ENCODE assay signal across 7 mouse cellular contexts in the genomic region with DNA sequence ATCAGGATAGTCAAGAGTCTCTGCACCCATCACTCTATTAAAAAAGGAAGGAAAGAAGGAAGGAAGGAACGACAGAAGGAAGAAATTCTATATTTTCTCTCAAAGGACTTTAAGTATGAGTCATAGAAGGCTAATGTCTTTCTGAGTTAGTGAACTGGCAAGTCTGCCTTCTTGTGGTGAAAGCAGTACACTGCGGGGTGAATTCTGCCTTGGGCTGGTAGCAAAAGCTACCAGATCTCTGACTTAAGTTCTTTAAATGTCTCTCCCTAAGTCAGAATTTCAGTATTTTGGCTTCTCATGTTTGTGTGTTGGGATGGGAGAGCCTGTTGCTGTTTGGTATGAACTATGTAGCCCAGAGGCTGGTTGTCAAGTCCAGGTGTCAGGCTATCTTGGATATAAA. TPM values are rescaled to one million over a fixed set of nuclear protein-coding genes. Genes with fewer than 3 reads are reported as not detected.
A peak's percentile ranks its signal among the peaks of the same experiment; 100 is the strongest.
DNase-seq lines count a peak whose midpoint lies in the region; ATAC-seq and TF ChIP-seq lines count a peak whose summit lies in the region.

No protein-coding gene starts in this region.

- no peaks in the 10 kb centered on the region for H3K9me3 ChIP-seq in forebrain, embryonic 16.5 days (ENCODE audit: control insufficient read depth, low read length)
- no peaks in the 10 kb centered on the region for H3K9me3 ChIP-seq in stomach, embryonic 14.5 days (ENCODE audit: control insufficient read depth, low read depth, low read length)

- peak overlapping the region; percentile 55 for H3K9ac ChIP-seq in forebrain, embryonic 16.5 days (replicated peaks; ENCODE audit: low read depth, low read length)
- no peak overlapping the region for H3K9ac ChIP-seq in stomach, embryonic 14.5 days (replicated peaks; ENCODE audit: low read depth, low read length)

- no peaks in the 10 kb centered on the region for H3K27me3 ChIP-seq in spleen, adult 2 months (ENCODE audit: control insufficient read depth, insufficient read depth, low read length)
- H3K27me3 ChIP-seq in forebrain, embryonic 16.5 days (replicated peaks; ENCODE audit: control insufficient read depth, insufficient read depth, low read length), result no peaks in the 10 kb centered on the region
- no peaks in the 10 kb centered on the region for H3K27me3 ChIP-seq in stomach, embryonic 14.5 days (ENCODE audit: control insufficient read depth, insufficient read depth, low read length)

- peak; percentile 26 to 47 for DNase-seq in spleen, adult 2 months (ENCODE audit: low read depth in 1 of 2, low spot score in 2 of 2)
- no peak for DNase-seq in spleen, adult 12 weeks (ENCODE audit: low spot score)
- peak; percentile 66 for DNase-seq in brain, embryonic 14.5 days (ENCODE audit: low read depth)
- DNase-seq in kidney, postnatal 14 days, result peak; percentile 8
- DNase-seq in lung, postnatal 25 days (ENCODE audit: low spot score), result peak; percentile 17

- TF ChIP-seq CTCF in spleen, adult 2 months (IDR thresholded peaks at IDR 0.05; ENCODE audit: extremely low read depth, insufficient read depth, insufficient read length, insufficient replicate concordance), result peak; percentile 10; the same call in 1 of the 2 replicates
- peak; percentile 53; the same call in 1 of the 2 replicates for TF ChIP-seq CTCF in brain, embryonic 14.5 days (IDR thresholded peaks at IDR 0.05; ENCODE audit: borderline replicate concordance, extremely low read depth, insufficient read depth, insufficient read length)

- peak overlapping the region; percentile 75; the same call in 1 of the 2 replicates for H3K4me3 ChIP-seq in spleen, adult 2 months (ENCODE audit: extremely low read depth, insufficient read depth, insufficient read length)
- peak overlapping the region; percentile 50 for H3K4me3 ChIP-seq in forebrain, embryonic 16.5 days (replicated peaks; ENCODE audit: low read length)
- peak overlapping the region; percentile 37 for H3K4me3 ChIP-seq in stomach, embryonic 14.5 days (ENCODE audit: low read depth, low read length)

- peak; percentile 43 for ATAC-seq in forebrain, embryonic 16.5 days
- 0 out of 2 replicates have a peak, but pooled peaks have one; percentile 16 for ATAC-seq in stomach, embryonic 14.5 days (ENCODE audit: insufficient number of reproducible peaks, insufficient read depth, low FRiP score, low read depth)

- H3K27ac ChIP-seq in spleen, adult 2 months (ENCODE audit: insufficient read depth, low read length), result peak overlapping the region; percentile 93
- peak overlapping the region; percentile 62 for H3K27ac ChIP-seq in forebrain, embryonic 16.5 days (ENCODE audit: low read length)
- H3K27ac ChIP-seq in stomach, embryonic 14.5 days (ENCODE audit: low read length), result peak overlapping the region; percentile 71

- peaks cover 2% of the 10 kb centered on the region; the same call in 1 of the 2 replicates for H3K36me3 ChIP-seq in spleen, adult 2 months (ENCODE audit: control insufficient read depth, insufficient read depth, low read length)
- H3K36me3 ChIP-seq in forebrain, embryonic 16.5 days (ENCODE audit: control insufficient read depth, insufficient read depth), result no peaks in the 10 kb centered on the region
- H3K36me3 ChIP-seq in stomach, embryonic 14.5 days (ENCODE audit: control insufficient read depth, insufficient read depth, low read length), result no peaks in the 10 kb centered on the region

- 16% methylated on average over 2 of the region's 2 CpGs for WGBS in spleen, adult 2 months
- 33% methylated on average over 2 of the region's 2 CpGs for WGBS in forebrain, embryonic 16.5 days
- 20% methylated on average over 2 of the region's 2 CpGs for WGBS in stomach, embryonic 14.5 days

- H3K4me1 ChIP-seq in spleen, adult 2 months (ENCODE audit: control insufficient read depth, insufficient read depth, insufficient read length), result no peaks in the 10 kb centered on the region; the same call in 1 of the 2 replicates
- H3K4me1 ChIP-seq in forebrain, embryonic 16.5 days (replicated peaks; ENCODE audit: control insufficient read depth, insufficient read depth, low read length), result 0 out of 2 replicates have a peak, but pooled peaks cover 2% of the 10 kb centered on the region
- no peaks in the 10 kb centered on the region for H3K4me1 ChIP-seq in stomach, embryonic 14.5 days (ENCODE audit: control insufficient read depth, insufficient read depth, low read length)

- TF ChIP-seq POLR2A in spleen, adult 2 months (IDR thresholded peaks at IDR 0.05; ENCODE audit: low read depth, low read length), result no peak
- TF ChIP-seq POLR2A in brain, embryonic 14.5 days (IDR thresholded peaks at IDR 0.05; ENCODE audit: borderline replicate concordance, extremely low read depth, insufficient read depth, insufficient read length, poor library complexity, severe bottlenecking), result no peak

- H3K4me2 ChIP-seq in forebrain, embryonic 16.5 days (ENCODE audit: low read length), result peak overlapping the region; percentile 55
- peak overlapping the region; percentile 37 for H3K4me2 ChIP-seq in stomach, embryonic 14.5 days (replicated peaks; ENCODE audit: low read depth, low read length)

RNA-seq across cellular contexts. Expression of a gene that starts 0.5 kb away (rescaled TPM):
- 0.34 and 0.55 TPM in 2 replicates for polyA plus RNA-seq in spleen, adult 2 months (2012; rRNA removed)
- polyA plus RNA-seq in brain, embryonic 14.5 days (2012; rRNA removed), result 9.5 TPM in 2 replicates
- 13.4 and 14.1 TPM in 2 replicates for polyA plus RNA-seq in forebrain, embryonic 16.5 days (2015; fragmentation: Nextera tagmentation; extraction: Ambion mirVana)
- 4.9 and 6.3 TPM in 2 replicates for polyA plus RNA-seq in stomach, embryonic 14.5 days (2014; fragmentation: Nextera tagmentation; extraction: Ambion mirVana)

RNA-seq across cellular contexts. Expression of a gene that starts 41.7 kb away (rescaled TPM):
- polyA plus RNA-seq in spleen, adult 2 months (2012; rRNA removed), result not detected in 2 replicates
- 4.0 and 11.2 TPM in 2 replicates for polyA plus RNA-seq in brain, embryonic 14.5 days (2012; rRNA removed)
- 17.1 and 23.5 TPM in 2 replicates for polyA plus RNA-seq in forebrain, embryonic 16.5 days (2015; fragmentation: Nextera tagmentation; extraction: Ambion mirVana)
- polyA plus RNA-seq in stomach, embryonic 14.5 days (2014; fragmentation: Nextera tagmentation; extraction: Ambion mirVana), result 5.4 and 7.0 TPM in 2 replicates

RNA-seq across cellular contexts. Expression of a gene that starts 57.6 kb away (rescaled TPM):
- polyA plus RNA-seq in spleen, adult 2 months (2012; rRNA removed), result 0.42 and 0.47 TPM in 2 replicates
- polyA plus RNA-seq in brain, embryonic 14.5 days (2012; rRNA removed), result 12.7 and 15.3 TPM in 2 replicates
- 19.4 and 21.5 TPM in 2 replicates for polyA plus RNA-seq in forebrain, embryonic 16.5 days (2015; fragmentation: Nextera tagmentation; extraction: Ambion mirVana)
- 13.1 and 16.5 TPM in 2 replicates for polyA plus RNA-seq in stomach, embryonic 14.5 days (2014; fragmentation: Nextera tagmentation; extraction: Ambion mirVana)
